Mouse (Mus musculus): ENCODE measurements at regions not wholly inside any gene's neighbourhood (a gene's known extent, or its start where the extent isn't known, plus 50 kb on each side); places are given as distances from the start of the nearest gene placed in this dataset.

DNA sequence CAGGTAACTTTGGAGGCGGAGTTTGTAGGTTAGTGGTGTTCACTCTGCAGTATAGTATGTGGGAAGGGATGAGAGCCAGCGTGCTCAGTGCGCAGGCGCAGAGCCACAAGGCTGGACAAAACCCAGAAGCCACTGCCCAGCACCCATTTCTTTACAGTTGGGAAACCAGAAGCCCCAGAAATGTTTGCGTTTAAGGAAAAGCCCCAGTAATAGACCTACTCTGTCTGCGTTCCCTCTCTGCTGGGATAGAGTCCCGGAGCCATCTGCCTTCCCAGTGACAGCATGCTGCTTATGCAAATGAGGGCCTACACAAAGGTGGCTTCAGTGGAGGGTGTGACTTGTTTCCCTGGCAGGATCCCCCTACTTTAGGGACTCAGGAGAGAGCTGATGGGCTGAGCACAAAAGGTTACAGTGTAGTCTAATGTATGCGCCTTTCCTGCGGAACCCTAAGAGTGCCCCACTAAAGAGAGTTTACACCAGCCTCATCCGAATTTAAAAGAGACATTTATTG, 456.0 kb downstream of the Irx1 start:
- peak; percentile 26 for DNase-seq (ENCODE audit: low spot score in 2 of 2)

DNA sequence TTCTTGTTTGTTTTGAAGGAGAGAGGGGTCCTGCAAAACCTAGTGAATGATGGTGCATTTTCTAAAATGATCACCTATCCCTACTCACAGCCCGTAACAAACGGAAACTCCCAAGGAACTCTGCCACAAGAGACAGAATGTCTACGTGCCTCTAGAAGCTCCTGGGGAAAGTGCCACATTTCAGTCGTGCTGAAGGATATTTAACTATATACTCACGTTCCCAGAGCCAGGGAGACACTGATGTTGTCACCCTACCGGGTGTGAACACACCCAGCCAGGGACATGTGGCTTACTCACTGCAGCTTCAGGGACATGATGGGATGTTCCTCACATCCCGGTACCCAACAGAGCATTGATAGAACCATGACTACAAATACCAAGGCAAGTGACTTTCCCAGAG, 456.7 kb downstream of the Irx1 start:
- peak in 1 of 2 experiments; percentile 10 for DNase-seq (ENCODE audit: low spot score in 2 of 2)

DNA sequence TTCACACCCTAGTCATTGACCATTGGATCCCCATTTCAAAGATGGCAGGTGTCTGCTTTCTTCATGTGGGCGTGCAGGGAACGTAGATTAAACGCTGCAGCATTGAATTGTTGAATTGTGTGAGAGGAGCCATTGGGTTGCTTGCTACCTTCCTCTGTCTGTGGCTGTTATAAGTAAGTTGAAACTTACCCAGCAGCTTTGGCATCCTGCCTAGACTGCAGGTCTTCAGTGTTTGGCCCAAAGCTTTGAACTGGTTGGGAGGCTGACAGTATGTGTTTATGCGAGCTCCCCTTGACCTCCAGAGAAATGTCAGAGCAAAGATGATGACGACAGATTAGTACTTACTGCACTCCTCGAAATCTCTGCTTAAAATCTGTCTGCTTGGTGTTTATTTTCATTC, 473.8 kb downstream of the Irx1 start:
- DNase-seq (ENCODE audit: low spot score in 2 of 2), result no peak

DNA sequence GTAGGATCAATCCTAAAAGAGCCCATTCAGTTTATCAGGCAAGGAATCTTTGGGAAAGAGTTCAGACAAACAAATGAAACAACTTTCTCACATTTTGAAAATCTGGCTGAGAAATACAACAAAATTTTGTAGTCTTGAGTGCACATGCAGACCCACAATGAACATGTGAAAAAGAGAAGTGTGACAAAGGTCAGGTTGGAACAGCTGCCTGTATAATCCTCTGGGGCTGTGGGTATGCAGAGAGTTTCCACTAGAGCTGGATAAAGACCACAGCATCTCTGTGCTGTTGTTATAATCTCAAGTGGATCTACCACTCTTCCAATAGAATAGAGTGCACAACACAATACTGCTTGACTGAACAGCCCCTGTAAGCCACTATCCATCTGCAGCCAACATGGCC, 482.3 kb downstream of the Irx1 start:
- no peak for DNase-seq (ENCODE audit: low spot score in 2 of 2)

DNA sequence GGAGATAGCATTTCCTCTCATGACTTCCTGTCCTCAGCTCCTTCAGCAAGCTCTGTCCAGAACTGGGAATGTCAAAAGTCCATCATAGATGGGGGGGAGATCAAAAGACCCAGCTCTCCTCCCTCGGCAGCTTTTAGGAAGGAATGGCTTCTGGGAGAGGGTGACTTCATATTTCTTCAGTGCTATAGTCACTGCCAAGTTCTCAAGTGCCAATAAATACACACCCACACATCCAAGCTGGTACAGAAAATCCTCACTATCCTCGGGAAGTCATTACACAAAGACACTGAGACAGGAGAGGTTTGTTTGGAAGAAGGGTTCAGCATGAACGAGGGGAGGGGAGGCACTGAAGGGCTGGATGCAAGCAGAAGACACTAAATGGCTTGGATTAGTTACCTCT, 502.0 kb downstream of the Irx1 start:
- peak in 1 of 2 experiments; percentile 22 for DNase-seq (ENCODE audit: low spot score in 2 of 2)

DNA sequence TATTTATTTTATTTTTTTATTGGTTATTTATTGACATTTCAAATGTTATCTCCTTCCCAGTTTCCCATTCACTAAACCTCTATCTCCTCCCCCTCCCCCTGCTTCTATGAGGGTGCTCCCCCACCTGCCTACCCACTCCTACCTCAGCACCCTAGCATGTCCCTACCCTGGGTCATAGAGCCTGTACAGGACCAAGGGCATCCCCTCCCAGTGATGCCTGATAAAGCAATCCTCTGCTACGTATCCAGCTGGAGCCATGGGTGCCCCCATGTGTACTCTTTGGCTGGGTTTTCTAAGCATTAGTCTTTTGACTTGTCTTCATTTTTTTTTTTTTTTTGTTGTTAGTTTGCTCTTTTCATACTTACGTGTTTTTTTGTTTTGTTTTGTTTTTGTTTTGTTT, 502.9 kb downstream of the Irx1 start:
- DNase-seq (ENCODE audit: low spot score in 2 of 2), result no peak

DNA sequence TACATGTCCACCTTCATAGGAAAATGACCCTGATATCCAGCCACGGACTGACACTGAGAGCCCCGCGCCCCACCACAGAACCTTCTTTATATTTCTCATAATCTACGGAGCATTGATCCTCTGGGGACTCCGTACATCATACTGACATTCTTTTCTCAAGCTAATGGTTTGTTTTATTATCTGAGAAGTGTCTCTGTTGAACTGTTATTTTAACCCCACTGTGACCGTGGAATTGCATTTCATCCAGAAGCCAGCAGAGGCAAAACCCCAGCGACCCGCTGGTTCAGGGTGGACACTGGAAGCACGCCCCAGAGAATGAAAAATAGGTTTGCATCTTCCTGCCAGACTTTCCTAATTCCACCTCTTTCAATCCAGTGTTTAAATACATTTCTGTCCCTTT, 503.4 kb downstream of the Irx1 start:
- no peak for DNase-seq (ENCODE audit: low spot score in 2 of 2)

DNA sequence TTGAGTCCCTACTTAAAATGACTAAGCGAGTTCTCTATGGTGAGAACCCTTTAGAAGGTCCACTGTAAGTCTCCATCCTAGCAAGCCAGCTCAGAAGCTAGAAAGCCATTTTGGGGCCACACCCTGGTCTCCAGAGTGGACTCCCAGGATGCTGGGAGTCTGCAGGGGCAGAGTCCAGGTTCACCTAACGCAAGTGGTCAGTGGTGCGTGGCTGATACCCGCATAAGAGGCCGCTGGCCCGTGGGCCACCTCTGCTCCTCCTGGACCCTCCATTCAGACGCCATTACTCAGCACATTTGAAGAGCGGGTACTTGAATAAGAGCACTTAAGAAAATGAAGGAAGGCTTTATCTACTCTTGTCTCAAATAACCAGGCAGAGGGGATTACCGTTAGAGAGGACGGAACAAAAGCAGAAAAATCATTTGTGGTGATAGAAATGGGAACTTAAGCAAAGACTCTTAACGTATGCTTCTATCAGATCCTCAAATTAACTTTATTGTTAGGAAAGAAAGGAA, 504.4 kb downstream of the Irx1 start:
- DNase-seq (ENCODE audit: low spot score in 2 of 2), result no peak

DNA sequence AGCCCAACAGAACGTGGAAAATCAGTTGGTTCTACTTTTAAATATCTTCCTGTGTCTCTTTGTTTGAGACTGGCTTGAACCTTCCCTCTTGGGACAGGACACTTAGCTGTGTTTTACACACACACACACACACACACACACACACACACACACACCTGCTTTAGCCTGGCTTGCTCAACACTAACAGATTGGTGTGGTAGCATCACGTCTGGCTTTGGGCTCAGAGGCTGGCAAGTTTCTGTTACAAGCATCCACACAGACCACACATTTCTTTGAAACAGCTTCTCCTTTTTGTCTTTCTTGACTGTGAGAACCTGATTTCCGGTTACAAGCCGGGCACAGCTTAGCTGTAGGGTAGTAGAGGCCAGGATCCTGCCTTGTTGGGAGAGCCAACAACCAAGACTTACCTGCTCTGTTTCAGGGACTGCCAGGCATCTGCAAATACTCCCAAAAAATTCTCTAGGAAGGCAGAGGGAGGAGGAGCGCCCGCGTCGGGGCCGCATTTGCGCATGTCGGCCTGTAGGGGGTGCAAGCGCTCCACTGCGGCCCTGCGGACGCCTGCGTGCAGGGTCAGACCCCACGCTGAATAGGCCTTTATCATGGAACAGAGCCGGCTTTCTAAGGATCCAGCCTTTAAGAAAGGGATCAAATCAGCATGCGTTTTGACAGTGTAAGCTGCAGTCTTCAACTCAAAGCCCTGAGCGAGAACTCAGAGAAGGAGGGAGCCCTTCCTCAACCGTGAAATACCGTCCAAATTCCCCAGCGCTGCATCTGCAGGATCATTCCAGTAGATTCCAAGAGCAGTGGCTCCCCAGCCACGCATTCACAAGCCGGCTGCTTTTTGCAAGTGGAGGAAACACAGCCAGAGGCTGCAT, 505.2 kb downstream of the Irx1 start:
- DNase-seq (ENCODE audit: low spot score in 2 of 2), result peak; percentile 71 to 75

DNA sequence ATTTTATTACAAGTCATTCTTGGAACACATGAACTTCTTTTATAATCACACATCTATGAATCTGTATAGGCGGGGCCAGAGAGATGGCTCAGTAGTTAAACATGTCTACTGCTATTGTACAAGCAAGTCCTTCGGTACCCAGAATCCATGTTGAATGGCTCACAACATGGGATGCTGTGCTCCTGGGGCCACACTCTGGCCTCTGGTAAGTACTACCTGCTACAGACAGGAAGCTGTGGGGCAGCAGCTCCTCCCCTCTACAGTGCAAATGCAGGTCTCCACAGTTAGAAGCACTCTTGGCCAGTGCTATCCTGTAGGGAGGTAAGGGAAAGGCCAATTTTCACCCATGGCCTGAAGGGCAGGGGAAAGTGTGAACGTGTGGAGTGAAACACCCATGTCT, 506.0 kb downstream of the Irx1 start:
- DNase-seq (ENCODE audit: low spot score in 2 of 2), result no peak

DNA sequence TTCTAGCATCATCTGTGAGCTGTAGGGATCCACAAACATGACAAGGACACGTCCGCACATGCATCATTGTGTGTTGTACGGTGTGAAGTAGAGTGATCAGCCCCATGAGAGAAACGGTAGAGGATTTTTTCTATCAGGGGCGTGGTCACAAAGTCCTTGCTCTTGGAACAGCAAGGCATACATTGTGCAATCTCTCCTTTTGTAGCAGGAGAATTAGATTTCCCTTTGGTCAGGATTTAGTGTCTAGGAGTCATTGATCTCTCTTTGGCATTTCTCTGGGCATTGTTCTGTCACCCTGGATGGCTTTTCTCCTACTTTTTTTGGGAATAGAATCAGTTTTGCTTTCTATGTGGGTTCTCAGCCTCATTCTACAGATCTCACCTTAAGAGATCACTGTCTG, 511.3 kb downstream of the Irx1 start:
- DNase-seq (ENCODE audit: low spot score in 2 of 2), result no peak

DNA sequence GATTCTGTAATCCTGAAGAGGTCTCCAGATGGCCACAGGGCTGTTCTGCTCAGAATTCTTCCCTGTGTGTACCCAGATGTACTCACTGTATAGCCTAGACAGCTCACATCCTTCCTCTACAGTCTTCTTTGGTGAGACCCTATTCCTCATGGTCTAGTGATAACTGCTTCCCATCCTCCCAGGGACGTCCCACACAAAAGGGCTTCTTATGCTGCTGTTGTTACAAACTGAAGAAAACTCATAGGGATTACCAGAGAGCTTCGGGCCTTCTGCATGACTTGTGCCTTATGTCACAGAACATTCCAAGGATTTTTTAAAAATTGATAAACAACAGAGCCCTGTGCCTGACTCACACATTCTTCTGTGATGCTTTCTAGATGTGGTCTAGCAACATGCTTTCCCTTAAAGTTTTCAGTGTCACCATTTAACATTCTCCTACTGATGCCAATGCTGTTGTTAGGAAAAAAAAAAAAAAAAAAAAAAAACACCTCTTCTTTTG, 525.9 kb downstream of the Irx1 start:
- DNase-seq (ENCODE audit: low spot score in 2 of 2), result no peak

DNA sequence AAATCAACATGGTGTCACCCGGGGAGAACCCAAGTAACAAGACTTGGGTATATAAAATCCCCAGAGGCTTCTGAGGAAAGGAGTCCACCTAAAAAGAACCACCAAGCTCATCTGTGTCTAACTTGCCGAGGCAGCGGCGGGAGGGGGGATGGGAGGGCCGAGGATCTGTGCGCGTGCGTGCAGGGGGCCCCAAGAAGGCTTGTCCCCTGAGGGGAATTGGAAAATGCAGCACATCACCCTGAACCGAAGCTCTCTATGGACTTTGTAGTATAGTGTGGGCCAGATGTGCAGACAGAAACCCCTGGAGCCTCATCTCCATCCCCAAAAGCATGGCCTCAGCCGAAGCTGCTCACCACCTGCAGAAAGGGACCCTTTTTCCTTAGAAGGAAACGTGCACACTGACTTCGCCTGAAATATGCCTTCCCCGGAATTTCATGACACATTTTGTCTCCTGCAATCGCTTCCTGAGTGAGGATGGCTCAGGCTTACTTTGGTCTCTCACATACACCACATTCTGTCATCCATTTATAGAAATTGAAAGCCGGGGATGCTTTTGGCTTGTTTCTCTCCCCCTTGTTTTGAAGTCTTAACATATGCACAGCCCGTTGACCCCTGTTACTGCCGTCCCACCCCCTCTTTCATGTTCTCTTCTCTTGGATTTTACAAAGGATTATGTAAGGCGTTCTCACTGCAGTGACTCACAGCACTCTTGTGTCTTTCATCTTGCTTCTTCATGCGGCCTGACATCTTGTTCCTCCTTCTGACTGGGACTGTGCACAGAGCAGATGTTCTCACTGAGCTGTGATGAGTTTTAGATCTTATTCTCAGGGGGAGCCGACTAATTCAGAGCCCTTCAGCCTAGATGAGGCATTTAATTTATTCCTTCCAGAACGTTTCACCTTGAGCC, 559.6 kb downstream of the Irx1 start:
- peak; percentile 44 to 58 for DNase-seq (ENCODE audit: low spot score in 2 of 2)

DNA sequence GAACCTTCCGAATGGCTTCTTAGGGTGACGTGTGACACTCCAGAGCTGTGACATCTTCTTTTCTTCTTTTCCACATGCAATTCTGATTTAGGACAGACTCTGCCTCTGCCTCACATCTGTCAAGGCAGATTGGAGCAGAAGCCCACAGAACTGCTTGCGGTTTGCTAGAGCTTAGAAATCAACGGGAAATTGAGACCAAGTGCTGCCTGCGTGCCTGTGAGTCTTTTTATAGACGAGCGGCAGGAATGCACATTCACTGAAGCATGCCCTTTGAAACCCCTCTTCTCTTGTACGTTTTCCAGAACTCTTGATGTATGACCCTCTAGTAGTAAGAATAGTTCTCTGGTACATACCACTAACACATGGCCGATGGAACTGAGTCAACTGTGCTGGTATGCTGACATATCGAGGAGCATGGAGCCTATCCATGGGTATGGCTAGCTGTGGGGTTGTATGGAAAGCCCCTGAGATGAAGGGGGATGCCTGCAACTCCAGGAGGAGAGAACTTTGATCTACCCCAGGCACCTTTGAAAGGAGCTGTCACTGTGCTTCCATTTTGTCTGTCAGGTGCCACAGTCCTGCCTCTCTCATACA, 552.2 kb upstream of the Adamts16 start:
- no peak for DNase-seq (ENCODE audit: low spot score in 2 of 2)

DNA sequence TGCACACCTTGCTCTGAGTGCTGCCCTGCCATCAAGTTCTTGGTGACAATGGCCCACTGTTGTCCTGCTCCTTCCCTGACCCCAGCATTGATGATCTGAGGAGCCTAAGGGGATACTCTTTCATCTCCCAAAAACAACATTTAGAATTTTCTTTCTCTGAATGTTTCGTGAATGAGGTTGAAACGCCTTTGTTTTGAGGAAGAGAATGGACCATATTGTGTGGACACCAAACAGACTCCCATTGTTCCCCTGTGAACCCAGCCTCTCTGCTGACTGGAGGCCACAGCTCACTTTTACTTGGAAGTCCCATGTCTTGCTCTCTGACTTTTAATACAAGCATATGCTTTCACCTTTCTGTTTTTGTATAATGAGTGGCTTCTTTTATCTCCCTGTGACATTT, 537.0 kb upstream of the Adamts16 start:
- no peak for DNase-seq (ENCODE audit: low spot score in 2 of 2)

DNA sequence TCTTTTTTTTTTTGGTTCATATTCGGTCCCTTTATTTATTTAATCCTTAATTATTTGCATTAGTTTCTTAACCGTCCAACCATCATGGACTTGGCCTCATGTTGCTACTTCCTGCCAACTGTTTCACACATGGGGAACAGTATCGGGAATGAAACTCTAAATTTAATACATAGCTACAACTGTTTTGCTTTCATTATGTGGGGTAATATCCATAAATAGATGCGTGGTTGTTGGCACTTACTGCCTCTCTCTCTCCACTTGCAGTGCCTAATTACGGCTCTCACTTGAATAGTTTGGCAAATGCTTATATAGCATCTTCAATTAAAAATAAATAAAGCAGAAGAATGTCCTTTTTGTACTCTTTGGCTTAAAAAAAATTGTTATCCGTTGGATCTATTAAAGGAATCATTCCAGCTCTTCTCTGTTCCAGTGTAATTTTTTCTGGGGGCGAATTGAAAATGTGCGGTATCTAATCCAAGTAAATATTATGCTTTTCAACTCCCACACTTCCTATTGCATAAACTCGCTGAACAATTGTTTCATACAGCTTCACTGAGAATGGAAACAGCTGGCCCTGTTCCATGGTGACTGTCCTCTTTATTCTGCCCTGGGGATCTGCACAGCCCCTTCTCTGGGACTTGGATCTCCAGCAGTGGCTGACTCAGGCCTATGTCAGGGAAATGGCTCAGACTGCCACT, 534.4 kb upstream of the Adamts16 start:
- DNase-seq (ENCODE audit: low spot score in 2 of 2), result peak; percentile 24 to 29

DNA sequence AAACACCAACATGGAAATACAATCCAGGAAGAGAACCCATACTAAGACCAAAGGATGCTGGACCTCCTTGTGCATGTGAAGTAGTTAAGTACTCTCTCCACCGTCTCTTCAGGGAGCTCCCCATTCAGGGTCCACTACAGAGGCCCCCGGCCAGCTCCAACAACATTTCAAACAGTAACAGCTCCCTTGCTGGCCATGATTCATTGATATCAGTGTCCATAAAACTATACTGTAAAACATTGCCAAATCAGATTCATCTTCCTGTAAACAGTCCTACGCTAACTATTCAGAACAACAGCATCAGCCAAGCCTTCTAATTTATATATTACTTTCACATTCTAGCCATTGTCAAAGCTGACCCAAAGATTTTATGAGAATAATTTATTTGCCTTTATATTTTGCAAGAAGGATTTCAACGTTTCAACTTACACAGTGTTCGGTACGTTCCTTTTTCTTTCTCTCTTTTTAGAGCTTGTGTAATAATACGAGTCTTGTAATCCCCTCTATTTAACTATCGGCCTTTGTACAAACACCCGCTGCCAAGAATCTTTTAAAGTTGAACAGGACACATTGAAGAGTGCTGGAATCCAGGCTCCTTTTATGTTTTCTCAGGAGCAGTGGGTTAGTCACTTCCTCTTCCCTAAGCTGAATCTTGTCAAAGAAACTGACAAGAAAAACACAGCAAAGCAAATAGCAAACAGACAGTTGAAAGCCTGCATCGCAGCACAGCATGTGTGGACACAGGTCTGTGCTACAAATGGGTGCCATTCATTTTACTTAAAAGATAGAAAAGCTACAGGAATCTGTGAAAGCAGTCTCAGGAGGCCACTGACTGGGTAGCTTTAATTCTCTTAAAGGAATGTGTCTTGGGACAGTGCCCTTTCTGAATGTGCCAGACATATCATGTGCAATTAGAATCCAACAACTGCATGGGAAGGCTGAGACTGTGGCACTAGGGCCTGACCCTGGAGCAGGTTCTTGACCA, 531.4 kb upstream of the Adamts16 start:
- DNase-seq (ENCODE audit: low spot score in 2 of 2), result no peak

DNA sequence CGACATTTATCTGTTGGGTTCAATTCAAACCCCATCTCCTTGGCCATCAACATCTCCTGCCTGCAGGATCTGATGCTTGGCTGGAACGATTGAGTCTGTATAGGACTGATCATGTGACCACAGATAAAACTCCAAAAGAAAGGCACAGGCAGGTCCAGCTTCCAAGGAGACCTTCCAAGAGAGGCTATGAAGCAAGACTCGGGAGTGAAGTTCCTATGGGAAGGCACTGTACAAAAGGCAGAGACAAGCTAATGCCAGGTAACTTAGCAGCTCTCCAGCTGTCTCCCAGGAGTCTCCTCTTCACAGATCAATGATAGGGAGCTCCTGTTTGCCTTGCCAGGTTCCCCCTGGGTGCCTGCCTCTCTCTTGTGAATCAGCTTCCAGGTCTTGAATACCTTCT, 528.2 kb upstream of the Adamts16 start:
- no peak for DNase-seq (ENCODE audit: low spot score in 2 of 2)

DNA sequence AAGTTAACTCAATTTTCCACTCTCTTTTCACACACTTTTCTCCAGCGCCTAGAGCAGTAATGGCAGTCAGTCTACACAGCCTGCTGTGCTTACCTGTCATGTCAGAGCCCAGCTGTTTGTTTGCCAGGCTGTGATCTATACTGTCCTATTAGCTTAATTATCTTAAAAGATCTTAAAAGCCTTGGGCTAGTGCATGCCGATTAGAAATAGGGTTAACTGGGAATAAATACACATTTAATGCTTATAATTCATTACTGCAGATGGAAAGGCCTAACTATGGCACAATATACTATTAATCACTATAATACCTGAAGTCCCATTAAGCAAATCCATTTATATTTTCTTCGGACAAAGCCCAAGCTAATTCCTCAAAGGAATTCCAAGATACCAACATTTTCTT, 523.6 kb upstream of the Adamts16 start:
- DNase-seq (ENCODE audit: low spot score in 2 of 2), result no peak

DNA sequence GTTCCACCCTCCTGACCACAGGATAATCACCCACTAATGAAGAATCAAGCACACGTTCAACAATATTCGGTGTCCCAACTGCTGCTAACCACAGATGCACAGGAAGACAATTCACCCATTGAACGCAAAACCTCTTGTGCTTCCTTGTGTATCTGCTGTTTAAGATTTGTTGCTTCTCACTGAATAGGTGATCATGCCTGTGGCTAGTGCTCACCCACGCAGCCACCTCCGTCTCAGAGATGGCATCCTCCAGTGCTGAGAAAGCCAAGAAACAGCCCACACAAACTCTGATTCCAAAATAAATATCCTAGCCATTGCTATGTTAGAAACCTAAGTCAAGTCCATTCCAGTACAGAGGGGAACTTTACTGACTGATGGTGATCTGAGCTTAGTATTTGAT, 520.7 kb upstream of the Adamts16 start:
- peak in 1 of 2 experiments; percentile 16 for DNase-seq (ENCODE audit: low spot score in 2 of 2)

Measured in frontal cortex, postnatal 36 days (tissue).